Mouse (Mus musculus): ENCODE results near the gene Gpc5. TPM values are rescaled to one million over a fixed set of nuclear protein-coding genes. Genes with fewer than 3 reads are reported as not detected.

The Gpc5 gene
- polyA plus RNA-seq, 1 experiment: not detected

- 90% methylated on average over 1 of the region's 1 CpGs for WGBS
- DNase-seq (ENCODE audit: low read depth, low spot score): no peak
Observed at GRCm38 (mm10) chr14:115746013-115746412, 654.0 kb downstream of the Gpc5 start.

- DNase-seq (ENCODE audit: low read depth, low spot score): no peak
- 63% methylated on average over 5 of the region's 5 CpGs for WGBS
Observed at GRCm38 (mm10) chr14:115760241-115760640, 668.2 kb downstream of the Gpc5 start.

- 74% methylated on average over 7 of the region's 7 CpGs for WGBS
- DNase-seq (ENCODE audit: low read depth, low spot score): no peak
Observed at GRCm38 (mm10) chr14:115779382-115780177, 687.6 kb downstream of the Gpc5 start.

- DNase-seq (ENCODE audit: low read depth, low spot score): no peak
- 16% methylated on average over 2 of the region's 2 CpGs for WGBS
Observed at GRCm38 (mm10) chr14:115804751-115805150, 712.7 kb downstream of the Gpc5 start.

GRCm38 (mm10) chr14:115819021-115819420 is 727.0 kb downstream of the Gpc5 start:
- WGBS: 7% methylated on average over 1 of the region's 1 CpGs
- no peak for DNase-seq (ENCODE audit: low read depth, low spot score)

GRCm38 (mm10) chr14:115821657-115822056 is 729.6 kb downstream of the Gpc5 start:
- WGBS: 70% methylated on average over 7 of the region's 7 CpGs
- DNase-seq (ENCODE audit: low read depth, low spot score): no peak

- 55% methylated on average over 5 of the region's 5 CpGs for WGBS
- DNase-seq (ENCODE audit: low read depth, low spot score): no peak
Observed at GRCm38 (mm10) chr14:115830485-115830884, 738.5 kb downstream of the Gpc5 start.

- 2% methylated on average over 7 of the region's 7 CpGs for WGBS
- DNase-seq (ENCODE audit: low read depth, low spot score): peak; percentile 6
Observed at GRCm38 (mm10) chr14:115831219-115831755, 739.3 kb downstream of the Gpc5 start.

- WGBS: 56% methylated on average over 10 of the region's 10 CpGs
- DNase-seq (ENCODE audit: low read depth, low spot score): no peak
Observed at GRCm38 (mm10) chr14:115831854-115832625, 740.0 kb downstream of the Gpc5 start.

- WGBS: 55% methylated on average over 2 of the region's 2 CpGs
- DNase-seq (ENCODE audit: low read depth, low spot score): no peak
Observed at GRCm38 (mm10) chr14:115843783-115844182, 751.8 kb downstream of the Gpc5 start.

- 93% methylated on average over 1 of the region's 1 CpGs for WGBS
- no peak for DNase-seq (ENCODE audit: low read depth, low spot score)
Observed at GRCm38 (mm10) chr14:115844773-115845427, 752.9 kb downstream of the Gpc5 start.

DNA sequence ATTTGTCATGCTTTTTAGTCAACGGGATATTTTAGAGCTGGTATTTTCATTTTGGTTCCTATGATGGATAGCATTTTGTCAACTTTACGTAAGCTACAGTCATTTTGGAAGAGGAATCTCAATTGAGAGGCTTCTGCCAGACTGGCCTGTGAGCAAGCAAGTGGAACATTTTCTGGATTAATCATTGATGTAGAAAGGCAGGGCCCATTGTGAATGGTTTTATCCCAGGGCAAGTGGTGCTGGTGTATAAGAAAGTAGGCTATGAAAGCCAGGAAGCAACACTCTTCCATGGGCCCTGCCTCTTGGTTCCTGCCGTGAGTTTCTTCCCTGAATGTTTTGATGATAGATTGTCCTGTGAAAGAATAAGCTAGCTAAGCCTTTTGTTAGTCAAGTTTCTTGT is 777.1 kb downstream of the Gpc5 start:
- WGBS: 79% methylated on average over 3 of the region's 3 CpGs

GRCm38 (mm10) chr14:115976062-115976461 is 884.0 kb downstream of the Gpc5 start:
- no peak for DNase-seq (ENCODE audit: low read depth, low spot score)
- 68% methylated on average over 1 of the region's 1 CpGs for WGBS

More for the DNA sequence above, 777.1 kb downstream of the Gpc5 start:
- DNase-seq (ENCODE audit: low read depth, low spot score): no peak

DNA sequence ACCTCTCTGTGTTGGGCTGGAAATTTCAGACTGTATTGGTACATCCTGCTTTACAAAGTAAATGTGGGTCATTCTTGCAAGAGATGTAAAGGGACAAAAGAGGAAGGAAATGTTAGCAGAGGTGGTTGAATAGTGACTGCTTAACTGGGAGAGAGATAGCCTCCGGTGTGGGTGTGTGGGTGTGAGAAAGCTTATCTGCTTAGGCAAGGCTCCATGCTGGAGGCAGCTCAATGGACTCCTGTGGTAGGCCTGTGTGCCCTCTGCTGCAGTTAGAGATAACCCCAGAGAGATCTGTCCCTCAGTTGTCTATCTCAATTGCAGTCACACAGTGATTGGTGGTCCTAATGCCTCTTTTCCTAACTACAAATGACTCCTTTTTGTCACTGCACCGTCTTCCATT is 887.2 kb downstream of the Gpc5 start:
- DNase-seq (ENCODE audit: low read depth, low spot score): no peak
- WGBS: 45% methylated on average over 2 of the region's 2 CpGs

- DNase-seq (ENCODE audit: low read depth, low spot score): no peak
- WGBS: 64% methylated on average over 2 of the region's 2 CpGs
Observed at GRCm38 (mm10) chr14:115990764-115991163, 898.7 kb downstream of the Gpc5 start.

- 44% methylated on average over 5 of the region's 5 CpGs for WGBS
- no peak for DNase-seq (ENCODE audit: low read depth, low spot score)
Observed at GRCm38 (mm10) chr14:115993520-115994106, 901.6 kb downstream of the Gpc5 start.

GRCm38 (mm10) chr14:115998931-115999330 is 906.9 kb downstream of the Gpc5 start:
- 58% methylated on average over 4 of the region's 4 CpGs for WGBS
- DNase-seq (ENCODE audit: low read depth, low spot score): no peak

DNA sequence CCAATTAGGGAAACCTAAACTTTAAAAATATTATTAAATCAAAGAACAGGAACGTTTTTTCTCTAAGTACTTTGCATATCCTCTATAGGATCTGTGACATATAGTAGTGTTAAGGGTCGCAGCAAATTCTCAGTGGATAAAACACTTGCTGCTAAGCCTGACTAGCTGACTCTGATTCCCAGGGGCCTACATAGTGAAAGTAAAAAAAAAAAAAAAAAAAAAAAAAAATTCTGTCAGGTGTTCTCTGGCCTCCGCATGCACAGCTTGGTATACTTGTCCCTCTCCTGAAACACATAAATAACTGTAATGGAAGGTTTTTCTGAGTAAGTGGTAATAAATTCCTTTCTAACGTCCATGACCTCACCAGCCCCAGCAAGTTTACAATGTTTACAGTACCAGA is 995.0 kb downstream of the Gpc5 start:
- whole genome bisulfite sequencing: 45% methylated on average over 4 of the region's 4 CpGs
- no peak for DNase-seq (ENCODE audit: low read depth, low spot score)

DNA sequence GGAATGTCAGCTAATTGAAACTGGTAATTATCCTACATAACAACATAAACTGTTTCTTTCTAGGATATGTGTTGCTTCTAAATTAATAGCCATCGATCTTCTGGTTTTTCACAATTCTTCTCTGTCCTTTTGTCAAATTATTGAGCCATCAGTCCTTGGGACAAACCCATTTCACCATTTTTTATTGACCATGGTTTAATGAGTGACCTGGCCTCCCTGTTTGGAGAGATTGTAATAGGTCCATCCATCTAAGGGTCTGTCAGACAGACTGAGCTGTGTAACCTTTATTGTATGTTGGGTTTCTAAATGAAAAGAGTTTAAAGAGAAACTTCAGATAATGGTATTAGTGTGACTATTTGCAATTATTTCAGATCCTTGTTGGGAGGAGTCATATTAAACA is 1035.9 kb downstream of the Gpc5 start:
- DNase-seq (ENCODE audit: low read depth, low spot score): no peak
- 48% methylated on average over 1 of the region's 1 CpGs for WGBS

- WGBS: 68% methylated on average over 5 of the region's 5 CpGs
Observed at GRCm38 (mm10) chr14:116137330-116137729, 1045.3 kb downstream of the Gpc5 start.

More at GRCm38 (mm10) chr14:116137330-116137729, 1045.3 kb downstream of the Gpc5 start:
- DNase-seq (ENCODE audit: low read depth, low spot score): no peak
